Mouse (Mus musculus): ENCODE measurements at regions not wholly inside any gene's neighbourhood (a gene's known extent, or its start where the extent isn't known, plus 50 kb on each side); places are given as distances from the start of the nearest gene placed in this dataset.

GRCm38 (mm10) chr1:128758802-128759481 lies 166.8 kb upstream of the Cxcr4 start:
- TF ChIP-seq POLR2A (IDR thresholded peaks at IDR 0.05; ENCODE audit: extremely low read depth, insufficient read depth, low read length) (no peak), CTCF (IDR thresholded peaks at IDR 0.05; ENCODE audit: extremely low read depth, insufficient read depth, low read length) (no peak)
